Comparison of ENCODE assay signal across 11 mouse cellular contexts in the genomic region with DNA sequence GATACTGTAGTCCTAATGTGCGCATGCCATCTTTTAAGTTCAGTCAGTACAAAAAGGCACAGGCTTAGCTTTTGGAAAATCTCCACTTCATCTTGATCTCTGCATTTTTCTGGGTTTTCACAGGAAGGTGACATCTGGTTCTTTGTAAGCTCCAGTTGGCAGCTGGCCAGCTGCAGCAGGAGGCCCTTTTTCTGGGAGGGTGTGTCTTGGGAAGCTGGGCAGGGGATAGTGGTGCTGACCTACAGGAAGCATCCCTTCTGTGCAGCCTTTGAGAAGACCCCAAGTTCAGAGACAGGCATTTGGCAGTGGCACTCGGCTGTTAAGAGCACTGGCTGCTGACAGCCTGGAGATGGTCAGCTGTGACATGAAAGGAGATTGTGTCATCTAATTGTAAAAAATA. TPM values are rescaled to one million over a fixed set of nuclear protein-coding genes. Genes with fewer than 3 reads are reported as not detected.
A peak's percentile ranks its signal among the peaks of the same experiment; 100 is the strongest.
DNase-seq lines count a peak whose midpoint lies in the region; ATAC-seq and TF ChIP-seq lines count a peak whose summit lies in the region.
"Had no signal": no experiment of that assay in that cellular context is flagged by ENCODE, and none has a peak within 500 bp of the region (broad histone marks: within the 10 kb centered on the region; RNA-seq: fewer than 3 reads in every experiment).

No protein-coding gene starts in this region.

- H3K4me1 ChIP-seq in liver, embryonic 13.5 days (replicated peaks) = peaks cover 41% of the 10 kb centered on the region
- H3K4me1 ChIP-seq in liver, postnatal 0 days (ENCODE audit: insufficient read depth) = peaks cover 9% of the 10 kb centered on the region
- H3K4me1 ChIP-seq in embryonic facial prominence, embryonic 13.5 days = peaks cover 51% of the 10 kb centered on the region
- H3K4me1 ChIP-seq in midbrain, embryonic 13.5 days (replicated peaks) = peaks cover 15% of the 10 kb centered on the region

- WGBS in liver, embryonic 13.5 days (ENCODE audit: insufficient replicate concordance) = 55% methylated on average over 2 of the region's 2 CpGs
- WGBS in liver, postnatal 0 days (ENCODE audit: insufficient replicate concordance) = 69% methylated on average over 2 of the region's 2 CpGs
- 22% methylated on average over 2 of the region's 2 CpGs for WGBS in embryonic facial prominence, embryonic 13.5 days
- 53% methylated on average over 2 of the region's 2 CpGs for WGBS in midbrain, embryonic 13.5 days

- H3K9ac ChIP-seq in liver, embryonic 13.5 days = 0 out of 2 replicates have a peak overlapping the region, but pooled peaks have one; percentile 28
- no peak overlapping the region for H3K9ac ChIP-seq in liver, postnatal 0 days (replicated peaks)
- H3K9ac ChIP-seq in embryonic facial prominence, embryonic 13.5 days = peak overlapping the region; percentile 28
- no peak overlapping the region for H3K9ac ChIP-seq in midbrain, embryonic 13.5 days (replicated peaks)

- H3K4me3 ChIP-seq in liver, embryonic 13.5 days (replicated peaks) = no peak overlapping the region
- no peak overlapping the region for H3K4me3 ChIP-seq in liver, postnatal 0 days (ENCODE audit: low read depth, low read length)
- H3K4me3 ChIP-seq in embryonic facial prominence, embryonic 13.5 days = no peak overlapping the region
- H3K4me3 ChIP-seq in midbrain, embryonic 13.5 days (replicated peaks) = no peak overlapping the region

- TF ChIP-seq EP300 in liver, postnatal 0 days (IDR thresholded peaks at IDR 0.05; ENCODE audit: low read depth) = no peak

- no peaks in the 10 kb centered on the region for H3K9me3 ChIP-seq in liver, embryonic 13.5 days (replicated peaks)
- H3K9me3 ChIP-seq in liver, postnatal 0 days (ENCODE audit: low read length) = no peaks in the 10 kb centered on the region
- no peaks in the 10 kb centered on the region for H3K9me3 ChIP-seq in embryonic facial prominence, embryonic 13.5 days
- H3K9me3 ChIP-seq in midbrain, embryonic 13.5 days = no peaks in the 10 kb centered on the region

- H3K27me3 ChIP-seq in liver, embryonic 13.5 days = peaks cover 23% of the 10 kb centered on the region
- no peaks in the 10 kb centered on the region; the same call in 1 of the 2 replicates for H3K27me3 ChIP-seq in liver, postnatal 0 days (ENCODE audit: insufficient read depth, low read length)
- no peaks in the 10 kb centered on the region; the same call in 1 of the 2 replicates for H3K27me3 ChIP-seq in embryonic facial prominence, embryonic 13.5 days
- peaks cover 15% of the 10 kb centered on the region for H3K27me3 ChIP-seq in midbrain, embryonic 13.5 days

- ATAC-seq in liver, embryonic 13.5 days (ENCODE audit: low read depth) = no peak
- ATAC-seq in liver, postnatal 0 days = no peak
- ATAC-seq in embryonic facial prominence, embryonic 13.5 days (ENCODE audit: insufficient number of reproducible peaks, insufficient read depth, low FRiP score, low TSS enrichment, low read depth) = no peak
- no peak for ATAC-seq in midbrain, embryonic 13.5 days

- H3K27ac ChIP-seq in liver, embryonic 13.5 days = no peak overlapping the region
- H3K27ac ChIP-seq in liver, postnatal 0 days (ENCODE audit: low read depth) = no peak overlapping the region
- peak overlapping the region; percentile 80 for H3K27ac ChIP-seq in embryonic facial prominence, embryonic 13.5 days
- peak overlapping the region; percentile 0; the same call in 1 of the 2 replicates for H3K27ac ChIP-seq in midbrain, embryonic 13.5 days

- DNase-seq in embryo, embryonic 11 days = peak; percentile 69
- no peak for DNase-seq in embryo, embryonic 10 days (ENCODE audit: low spot score)
- DNase-seq in liver, embryonic 13.5 days = no peak
- DNase-seq in liver, postnatal 0 days = no peak
- DNase-seq in urinary bladder, postnatal 14 days (ENCODE audit: low spot score) = no peak
- no peak for DNase-seq in thymus, postnatal 14 days
- DNase-seq: adrenal gland, adult 8-10 months; heart, postnatal 4 days; lung, adult 2 months had no signal

- H3K4me2 ChIP-seq in liver, embryonic 13.5 days = no peak overlapping the region
- H3K4me2 ChIP-seq in liver, postnatal 0 days (ENCODE audit: low read depth, low read length) = no peak overlapping the region
- peak overlapping the region; percentile 14; the same call in 1 of the 2 replicates for H3K4me2 ChIP-seq in embryonic facial prominence, embryonic 13.5 days
- H3K4me2 ChIP-seq in midbrain, embryonic 13.5 days (replicated peaks) = no peak overlapping the region

- H3K36me3 ChIP-seq in liver, embryonic 13.5 days = no peaks in the 10 kb centered on the region
- 0 out of 2 replicates have a peak, but pooled peaks cover 3% of the 10 kb centered on the region for H3K36me3 ChIP-seq in liver, postnatal 0 days (replicated peaks; ENCODE audit: insufficient read depth, low read length)
- H3K36me3 ChIP-seq in embryonic facial prominence, embryonic 13.5 days = no peaks in the 10 kb centered on the region
- no peaks in the 10 kb centered on the region for H3K36me3 ChIP-seq in midbrain, embryonic 13.5 days

- TF ChIP-seq CTCF in liver, postnatal 0 days (IDR thresholded peaks at IDR 0.05; ENCODE audit: low read depth) = no peak

RNA-seq across cellular contexts. Expression of a gene that starts 5.5 kb away (rescaled TPM):
- 31.4 and 35.1 TPM in 2 replicates for polyA plus RNA-seq in liver, embryonic 13.5 days (2015; fragmentation: Nextera tagmentation; extraction: Ambion mirVana)
- polyA plus RNA-seq in liver, postnatal 0 days (2015; fragmentation: Nextera tagmentation; extraction: Ambion mirVana) = 220 and 283 TPM in 2 replicates
- polyA plus RNA-seq in embryonic facial prominence, embryonic 13.5 days (2015; fragmentation: Nextera tagmentation; extraction: Ambion mirVana) = 24.8 and 26.3 TPM in 2 replicates
- polyA plus RNA-seq in midbrain, embryonic 13.5 days (2015; fragmentation: Nextera tagmentation; extraction: Ambion mirVana) = 18.7 and 20.7 TPM in 2 replicates

RNA-seq across cellular contexts. Expression of a gene that starts 17.4 kb away (rescaled TPM):
- not detected in 2 replicates for polyA plus RNA-seq in liver, embryonic 13.5 days (2015; fragmentation: Nextera tagmentation; extraction: Ambion mirVana)
- polyA plus RNA-seq in liver, postnatal 0 days (2015; fragmentation: Nextera tagmentation; extraction: Ambion mirVana) = 5.8 and 7.6 TPM in 2 replicates
- polyA plus RNA-seq in embryonic facial prominence, embryonic 13.5 days (2015; fragmentation: Nextera tagmentation; extraction: Ambion mirVana) = not detected in 2 replicates
- not detected in 2 replicates for polyA plus RNA-seq in midbrain, embryonic 13.5 days (2015; fragmentation: Nextera tagmentation; extraction: Ambion mirVana)

RNA-seq across cellular contexts. Expression of a gene that starts 38.5 kb away (rescaled TPM):
- polyA plus RNA-seq in liver, embryonic 13.5 days (2015; fragmentation: Nextera tagmentation; extraction: Ambion mirVana) = 0.17 and 0.22 TPM in 2 replicates
- polyA plus RNA-seq in liver, postnatal 0 days (2015; fragmentation: Nextera tagmentation; extraction: Ambion mirVana) = 0.15 and 0.19 TPM in 2 replicates
- polyA plus RNA-seq in embryonic facial prominence, embryonic 13.5 days (2015; fragmentation: Nextera tagmentation; extraction: Ambion mirVana) = 2.0 and 2.3 TPM in 2 replicates
- polyA plus RNA-seq in midbrain, embryonic 13.5 days (2015; fragmentation: Nextera tagmentation; extraction: Ambion mirVana) = 1.7 and 1.9 TPM in 2 replicates

Comparison
In these comparisons a context has a peak if more than half of its experiments do, and no peak if none do; other contexts are left out.
1. H3K9ac ChIP-seq: peak in liver, embryonic 13.5 days (single experiment) and embryonic facial prominence, embryonic 13.5 days (single experiment); none in liver, postnatal 0 days (single experiment) and midbrain, embryonic 13.5 days (single experiment).
2. H3K27ac ChIP-seq: peak in embryonic facial prominence, embryonic 13.5 days (single experiment) and midbrain, embryonic 13.5 days (single experiment); none in liver, embryonic 13.5 days (single experiment) and liver, postnatal 0 days (single experiment).